Mouse (Mus musculus) spleen, embryonic (tissue): ENCODE measurements around the gene Ceacam12.
"Not testable (repeated sequence)": the region's sequence is repeated elsewhere in the genome, so short reads cannot be mapped to it uniquely, and the experiment has no call there.

Source experiments
- CTCF ChIA-PET: fragments of 350-600 bp; sonication (Branson Sonifier 250); formaldehyde crosslinking; loops from one replicate; lab custom pipeline; 2022; lab: Charles Lee

The Ceacam12 gene

DNA sequence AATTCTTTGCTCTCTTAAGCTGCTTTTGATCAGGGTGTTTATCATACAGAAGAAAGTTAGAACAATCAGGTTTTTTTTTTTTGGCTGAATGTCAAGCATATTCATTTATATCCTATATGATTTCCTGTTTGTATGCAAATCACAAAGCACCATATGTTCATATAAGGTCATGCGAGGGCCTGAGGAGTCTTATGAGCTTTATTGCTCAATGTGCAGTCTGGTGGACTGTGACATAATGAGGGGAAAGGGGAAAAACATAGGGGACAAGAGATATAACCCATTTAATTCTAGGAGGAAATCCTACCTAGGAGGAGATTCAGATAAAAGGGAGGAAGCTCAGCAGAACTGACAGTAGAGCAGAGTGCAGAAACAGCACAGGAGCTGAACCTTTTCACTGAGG, at the start of gene Ceacam12:
Ceacam12 (plus strand) TSS at position 301 of the 400 bp plus-strand sequence.
- CTCF ChIA-PET, result no interaction called here

DNA sequence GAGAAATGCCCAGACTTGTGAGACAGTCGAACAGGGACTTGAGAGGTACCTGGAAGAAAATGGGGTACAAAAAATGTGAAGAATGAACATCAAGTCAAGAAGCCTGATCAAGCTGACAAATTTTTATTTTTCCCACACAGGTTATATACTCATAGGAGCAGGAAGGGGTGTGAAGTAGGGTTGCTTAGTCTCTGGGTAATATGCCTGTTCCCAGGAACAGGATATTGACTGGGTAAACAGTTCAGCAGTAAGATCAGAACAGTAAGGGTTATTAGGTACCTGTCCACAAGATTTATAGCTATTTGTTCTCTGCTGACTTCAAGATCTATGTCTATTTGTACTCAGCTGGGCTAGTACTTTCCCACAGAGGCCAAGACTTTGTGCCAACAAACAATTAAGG, 8.1 kb downstream of the Ceacam12 start:
- CTCF ChIA-PET, result not testable (repeated sequence)

GRCm38 (mm10) chr7:18100785-18101184, 35.1 kb downstream of the Ceacam12 start:
- CTCF ChIA-PET, result no interaction called here
